9 mouse cellular contexts compared by ENCODE assay signal in genomic region chr2:157340221-157340741, GRCm38 (mm10). TPM values are rescaled to one million over a fixed set of nuclear protein-coding genes. Genes with fewer than 3 reads are reported as not detected.
A peak's percentile ranks its signal among the peaks of the same experiment; 100 is the strongest.
DNase-seq lines count a peak whose midpoint lies in the region; ATAC-seq and TF ChIP-seq lines count a peak whose summit lies in the region.
"Had no signal": no experiment of that assay in that cellular context is flagged by ENCODE, and none has a peak within 500 bp of the region (broad histone marks: within the 10 kb centered on the region; RNA-seq: fewer than 3 reads in every experiment).

No protein-coding gene starts in this region.

- TF ChIP-seq EP300 in lung, postnatal 0 days (IDR thresholded peaks at IDR 0.05): no peak

- no peaks in the 10 kb centered on the region for H3K27me3 ChIP-seq in lung, embryonic 15.5 days
- H3K27me3 ChIP-seq in lung, postnatal 0 days (replicated peaks; ENCODE audit: insufficient read depth, low read length): no peaks in the 10 kb centered on the region
- no peaks in the 10 kb centered on the region for H3K27me3 ChIP-seq in stomach, embryonic 15.5 days (replicated peaks)
- H3K27me3 ChIP-seq: Patski had no signal

- TF ChIP-seq CTCF in lung, postnatal 0 days (IDR thresholded peaks at IDR 0.05): no peak

- H3K9ac ChIP-seq in lung, embryonic 15.5 days: no peak overlapping the region
- H3K9ac ChIP-seq in lung, postnatal 0 days (replicated peaks; ENCODE audit: low read depth): no peak overlapping the region
- no peak overlapping the region for H3K9ac ChIP-seq in stomach, embryonic 15.5 days

- no peak overlapping the region for H3K4me2 ChIP-seq in lung, embryonic 15.5 days
- H3K4me2 ChIP-seq in lung, postnatal 0 days (replicated peaks; ENCODE audit: low read depth, low read length): no peak overlapping the region
- H3K4me2 ChIP-seq in stomach, embryonic 15.5 days: no peak overlapping the region

- no peak for ATAC-seq in lung, embryonic 15.5 days (ENCODE audit: borderline replicate concordance, extremely low read depth, low FRiP score, low TSS enrichment)
- ATAC-seq in lung, postnatal 0 days: no peak
- no peak; the same call in 1 of the 2 replicates for ATAC-seq in stomach, embryonic 15.5 days (ENCODE audit: insufficient read depth, low FRiP score, low read depth)
- ATAC-seq: Patski had no signal

- H3K4me1 ChIP-seq in lung, embryonic 15.5 days: peaks cover 14% of the 10 kb centered on the region
- no peaks in the 10 kb centered on the region for H3K4me1 ChIP-seq in lung, postnatal 0 days (ENCODE audit: insufficient read depth, low read depth, low read length)
- H3K4me1 ChIP-seq in stomach, embryonic 15.5 days: 0 out of 2 replicates have a peak, but pooled peaks cover 3% of the 10 kb centered on the region

- no peaks in the 10 kb centered on the region for H3K9me3 ChIP-seq in lung, embryonic 15.5 days
- no peaks in the 10 kb centered on the region for H3K9me3 ChIP-seq in lung, postnatal 0 days (ENCODE audit: low read length)
- H3K9me3 ChIP-seq in stomach, embryonic 15.5 days: no peaks in the 10 kb centered on the region

- no peaks in the 10 kb centered on the region for H3K36me3 ChIP-seq in lung, embryonic 15.5 days
- H3K36me3 ChIP-seq in lung, postnatal 0 days (ENCODE audit: insufficient read depth, low read length): no peaks in the 10 kb centered on the region
- no peaks in the 10 kb centered on the region for H3K36me3 ChIP-seq in stomach, embryonic 15.5 days

- 38% methylated on average over 7 of the region's 7 CpGs for WGBS in lung, embryonic 15.5 days
- WGBS in lung, postnatal 0 days: 43% methylated on average over 7 of the region's 7 CpGs
- WGBS in stomach, embryonic 15.5 days: 38% methylated on average over 7 of the region's 7 CpGs

- H3K4me3 ChIP-seq in lung, embryonic 15.5 days: no peak overlapping the region
- no peak overlapping the region for H3K4me3 ChIP-seq in lung, postnatal 0 days (ENCODE audit: low read depth, low read length)
- no peak overlapping the region for H3K4me3 ChIP-seq in stomach, embryonic 15.5 days (replicated peaks)

- no peak for DNase-seq in lung, postnatal 0 days (ENCODE audit: low spot score)
- DNase-seq in frontal cortex, postnatal 25 days (ENCODE audit: low spot score in 2 of 2): peak; percentile 28 to 29
- peak; percentile 39 for DNase-seq in kidney, postnatal 10 days
- DNase-seq in lung, postnatal 10 days: peak; percentile 60
- no peak for DNase-seq in T-cell, adult 2 months (ENCODE audit: low spot score)
- no peak for DNase-seq in urinary bladder, adult 2 months (ENCODE audit: low spot score)

- peak overlapping the region; percentile 17; the same call in 1 of the 2 replicates for H3K27ac ChIP-seq in lung, embryonic 15.5 days
- no peak overlapping the region; the same call in 1 of the 2 replicates for H3K27ac ChIP-seq in lung, postnatal 0 days (ENCODE audit: low read length)
- peak overlapping the region; percentile 23; the same call in 1 of the 2 replicates for H3K27ac ChIP-seq in stomach, embryonic 15.5 days

RNA-seq across cellular contexts. Expression of gene Ghrh, which starts 7.0 kb away (rescaled TPM):
- not detected in 2 replicates for polyA plus RNA-seq in lung, embryonic 15.5 days (2015; fragmentation: Nextera tagmentation; extraction: Ambion mirVana)
- polyA plus RNA-seq in lung, postnatal 0 days (2015; fragmentation: Nextera tagmentation; extraction: Ambion mirVana): 0.70 and 0.79 TPM in 2 replicates
- 0.49 TPM in 1 of 2 replicates, not detected in the other for polyA plus RNA-seq in stomach, embryonic 15.5 days (2015; fragmentation: Nextera tagmentation; extraction: Ambion mirVana)
- not detected in 2 replicates for polyA plus RNA-seq in urinary bladder, adult 2 months (2012; rRNA removed)
- polyA plus RNA-seq: Patski had no signal

RNA-seq across cellular contexts. Expression of gene Manbal, which starts 27.1 kb away (rescaled TPM):
- 83.9 and 89.4 TPM in 2 replicates for polyA plus RNA-seq in lung, embryonic 15.5 days (2015; fragmentation: Nextera tagmentation; extraction: Ambion mirVana)
- polyA plus RNA-seq in lung, postnatal 0 days (2015; fragmentation: Nextera tagmentation; extraction: Ambion mirVana): 95.7 and 100 TPM in 2 replicates
- 68.3 and 78.5 TPM in 2 replicates for polyA plus RNA-seq in stomach, embryonic 15.5 days (2015; fragmentation: Nextera tagmentation; extraction: Ambion mirVana)
- polyA plus RNA-seq in urinary bladder, adult 2 months (2012; rRNA removed): 115 and 117 TPM in 2 replicates

Comparison
In these comparisons a context has a peak if more than half of its experiments do, and no peak if none do; other contexts are left out.
1. DNase-seq: peak in frontal cortex, postnatal 25 days (2 of 2), kidney, postnatal 10 days (single experiment) and lung, postnatal 10 days (single experiment); none in lung, postnatal 0 days (single experiment), T-cell, adult 2 months (single experiment) and urinary bladder, adult 2 months (single experiment).